Mouse (Mus musculus): ENCODE measurements around the gene Gstt4.

DNA sequence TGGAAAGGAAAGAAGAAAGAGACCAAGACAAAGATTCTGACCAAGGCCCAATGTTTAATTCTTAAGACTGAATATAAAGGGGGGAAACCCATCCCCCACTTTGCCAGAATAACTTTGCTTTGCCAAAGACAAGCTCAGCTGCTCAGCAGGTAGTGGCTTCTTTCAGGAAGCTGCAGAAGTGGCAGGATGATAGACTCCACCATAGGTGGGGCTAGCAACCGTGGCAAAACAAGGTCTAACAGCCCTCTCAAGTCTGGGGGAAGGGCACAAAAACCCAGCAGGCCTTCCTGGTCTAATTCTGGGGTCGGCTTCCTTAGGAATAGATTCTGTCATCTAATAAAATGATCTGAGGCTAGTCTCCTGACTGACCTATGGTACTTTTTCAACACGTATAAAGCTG lies 26.0 kb upstream of the Gstt4 start:
- TF ChIP-seq CTCF (IDR thresholded peaks at IDR 0.05; ENCODE audit: low read depth, low read length) (no peak), POLR2AphosphoS5 (IDR thresholded peaks at IDR 0.05; ENCODE audit: insufficient replicate concordance, low read depth, low read length) (no peak), GATA1 (IDR thresholded peaks at IDR 0.05; ENCODE audit: borderline replicate concordance, low read length) (no peak), TAL1 (conservative IDR thresholded peaks at IDR 0.05; ENCODE audit: low read depth, low read length) (no peak), GATA2 (IDR thresholded peaks at IDR 0.05; ENCODE audit: borderline replicate concordance, low read depth, low read length) (no peak)
